Mouse (Mus musculus) midbrain, embryonic 13.5 days (tissue): ENCODE results near the gene Fndc3b. TPM values are rescaled to one million over a fixed set of nuclear protein-coding genes. Genes with fewer than 3 reads are reported as not detected.
A peak's percentile ranks its signal among the peaks of the same experiment; 100 is the strongest.

ENCODE experiments used
- ATAC-seq: fragments of 200-750 bp; cut with Nextera tagmentation; 2 replicates; pipeline ENCODE4 v1.8.0; 2017; ENCODE audit warnings: mild to moderate bottlenecking, moderate TSS enrichment, moderate library complexity
- H3K27ac ChIP-seq: fragments of 300-500 bp; sonication (generic); 2 replicates; pipeline ENCODE4 v1.5.1; 2015; ENCODE audit warnings: inconsistent platforms, mild to moderate bottlenecking, moderate library complexity
- H3K27me3 ChIP-seq: fragments of 300-500 bp; sonication (generic); 2 replicates; pipeline ENCODE4 v1.6.1; 2015; ENCODE audit warnings: mild to moderate bottlenecking, inconsistent platforms
- H3K36me3 ChIP-seq: fragments of 300-500 bp; sonication (generic); 2 replicates; pipeline ENCODE4 v1.6.1; 2015; ENCODE audit warnings: mild to moderate bottlenecking, inconsistent platforms
- H3K4me1 ChIP-seq: fragments of 300-500 bp; sonication (generic); replicated peaks from 2 replicates; pipeline ENCODE4 v1.6.1; 2015; ENCODE audit warnings: inconsistent platforms
- H3K4me2 ChIP-seq: fragments of 300-500 bp; sonication (generic); replicated peaks from 2 replicates; pipeline ENCODE4 v1.6.1; 2015; ENCODE audit warnings: moderate library complexity, mild to moderate bottlenecking, inconsistent platforms
- H3K4me3 ChIP-seq: fragments of 300-500 bp; sonication (generic); replicated peaks from 2 replicates; pipeline ENCODE4 v1.5.1; 2015; ENCODE audit warnings: mild to moderate bottlenecking, inconsistent platforms
- H3K9ac ChIP-seq: fragments of 300-500 bp; sonication (generic); replicated peaks from 2 replicates; pipeline ENCODE4 v1.6.1; 2015; ENCODE audit warnings: mild to moderate bottlenecking, inconsistent platforms
- H3K9me3 ChIP-seq: fragments of 300-500 bp; sonication (generic); 2 replicates; pipeline ENCODE4 v1.6.1; 2016; ENCODE audit warnings: mild to moderate bottlenecking, inconsistent platforms
- WGBS: fragments of 180-500 bp; shearing (Covaris S2); methylation state at CpG from one replicate; pipeline ENCODE4 v1.1.7; 2015; 5-methylcytosine and 5-hydroxymethylcytosine counted together
- microRNA-seq: library from miRNA; unstranded; fragments of <30 nt; microRNA quantifications from one replicate; pipeline ENCODE4, GENCODE M21; 2016
- polyA plus RNA-seq: library from polyadenylated mRNA; unstranded; fragments of >200 nt; fragmentation: Nextera tagmentation; extraction: Ambion mirVana; gene quantifications from 2 replicates; pipeline ENCODE4 v1.2.1, GENCODE M21; 2015

Gene Fndc3b
- polyA plus RNA-seq, 1 experiment from 2014 or later = 10.0 TPM

DNA sequence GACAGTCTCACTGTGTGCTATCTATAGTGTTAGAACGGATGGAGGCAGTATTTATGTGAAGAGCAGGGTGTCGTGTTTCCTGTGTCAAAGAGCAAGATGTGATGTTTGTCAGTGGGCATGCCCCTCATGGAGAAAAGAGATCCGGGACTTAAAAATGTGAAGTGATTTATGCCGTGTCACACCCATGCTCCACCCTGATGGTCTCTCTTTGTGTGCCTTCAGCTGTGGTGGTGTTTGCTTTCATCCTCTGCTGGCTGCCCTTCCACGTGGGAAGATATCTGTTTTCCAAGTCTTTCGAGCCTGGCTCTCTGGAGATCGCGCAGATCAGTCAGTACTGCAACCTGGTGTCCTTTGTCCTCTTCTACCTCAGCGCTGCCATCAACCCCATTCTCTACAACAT, 336.7 kb downstream of the Fndc3b start:
- Histone ChIP-seq H3K27me3 (peaks cover 52% of the 10 kb centered on the region), H3K9me3 (no peaks in the 10 kb centered on the region), H3K9ac (no peak overlapping the region), H3K27ac (no peak overlapping the region), H3K4me3 (no peak overlapping the region), H3K36me3 (no peaks in the 10 kb centered on the region), H3K4me2 (no peak overlapping the region), H3K4me1 (peaks cover 19% of the 10 kb centered on the region)
- no peak for ATAC-seq
- 67% methylated on average over 9 of the region's 9 CpGs for WGBS

DNA sequence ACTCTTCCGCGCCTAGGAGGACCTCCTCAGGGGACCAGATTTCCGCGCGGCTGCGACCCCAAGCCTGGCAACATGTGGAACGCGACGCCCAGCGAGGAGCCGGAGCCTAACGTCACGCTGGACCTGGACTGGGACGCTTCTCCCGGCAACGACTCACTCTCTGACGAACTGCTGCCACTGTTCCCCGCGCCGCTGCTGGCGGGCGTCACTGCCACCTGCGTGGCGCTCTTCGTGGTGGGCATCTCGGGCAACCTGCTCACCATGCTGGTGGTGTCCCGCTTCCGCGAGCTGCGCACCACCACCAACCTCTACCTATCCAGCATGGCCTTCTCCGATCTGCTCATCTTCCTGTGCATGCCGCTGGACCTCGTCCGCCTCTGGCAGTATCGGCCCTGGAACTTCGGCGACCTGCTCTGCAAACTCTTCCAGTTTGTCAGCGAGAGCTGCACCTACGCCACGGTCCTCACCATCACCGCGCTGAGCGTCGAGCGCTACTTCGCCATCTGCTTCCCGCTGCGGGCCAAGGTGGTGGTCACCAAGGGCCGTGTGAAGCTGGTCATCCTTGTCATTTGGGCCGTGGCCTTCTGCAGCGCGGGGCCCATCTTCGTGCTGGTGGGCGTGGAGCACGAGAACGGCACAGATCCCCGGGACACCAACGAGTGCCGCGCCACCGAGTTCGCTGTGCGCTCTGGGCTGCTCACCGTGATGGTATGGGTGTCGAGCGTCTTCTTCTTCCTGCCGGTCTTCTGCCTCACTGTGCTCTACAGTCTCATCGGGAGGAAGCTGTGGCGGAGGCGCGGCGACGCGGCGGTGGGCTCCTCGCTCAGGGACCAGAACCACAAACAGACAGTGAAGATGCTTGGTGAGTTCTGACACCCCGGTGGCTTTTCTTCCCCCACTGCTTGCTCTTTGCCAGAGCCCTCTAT, 339.1 kb downstream of the Fndc3b start:
- peak overlapping the region; percentile 52 for H3K9ac ChIP-seq

DNA sequence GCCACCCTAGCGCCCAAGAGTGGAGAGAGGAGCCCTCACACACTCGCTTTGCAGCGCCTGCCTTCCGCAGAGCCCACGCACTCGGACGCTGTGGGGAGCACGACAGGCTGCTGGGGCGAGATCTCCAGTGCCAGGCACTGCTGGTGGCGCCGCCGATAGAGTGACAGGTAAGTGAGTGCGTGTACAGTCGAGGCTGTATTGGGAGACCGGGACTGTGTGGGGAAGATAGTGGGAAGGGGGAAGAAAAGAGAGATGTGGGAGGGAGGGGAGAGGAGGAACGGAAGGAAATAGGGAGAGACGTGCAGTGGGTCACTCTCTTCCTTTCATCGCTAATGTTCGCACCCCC, 339.9 kb downstream of the Fndc3b start, which contains the start of gene Ghsr:
Gene Ghsr, plus strand, starts transcription at position 76 of the 346 bp plus-strand sequence.
- Histone ChIP-seq H3K4me2 (peak within 1 kb of the TSS; percentile 92), H3K4me3 (peak within 1 kb of the TSS; percentile 47), H3K9ac (peak within 1 kb of the TSS; percentile 52), H3K9me3 (no peaks in the 10 kb centered on the region), H3K27ac (no peak within 1 kb of the TSS), H3K36me3 (no peaks in the 10 kb centered on the region), H3K27me3 (peaks cover 62% of the 10 kb centered on the region), H3K4me1 (peaks cover 19% of the 10 kb centered on the region)
- peak; percentile 77 for ATAC-seq
- under 1% methylated on average over 19 of the region's 19 CpGs for WGBS

More for the DNA sequence above, 339.1 kb downstream of the Fndc3b start:
- Histone ChIP-seq H3K4me3 (peak overlapping the region; percentile 47), H3K4me2 (peak overlapping the region; percentile 92), H3K4me1 (peaks cover 19% of the 10 kb centered on the region), H3K36me3 (no peaks in the 10 kb centered on the region), H3K27ac (no peak overlapping the region), H3K27me3 (peaks cover 62% of the 10 kb centered on the region), H3K9me3 (no peaks in the 10 kb centered on the region)
- WGBS = 2% methylated on average over 77 of the region's 77 CpGs
- ATAC-seq = peak; percentile 60

GRCm38 (mm10) chr3:27370582-27371275, 340.4 kb downstream of the Fndc3b start:
- Histone ChIP-seq H3K9ac (peak overlapping the region; percentile 52; the same call in 1 of the 2 replicates), H3K27ac (no peak overlapping the region), H3K4me2 (peak overlapping the region; percentile 92), H3K27me3 (peaks cover 62% of the 10 kb centered on the region), H3K9me3 (no peaks in the 10 kb centered on the region), H3K4me3 (peak overlapping the region; percentile 47), H3K36me3 (no peaks in the 10 kb centered on the region), H3K4me1 (peaks cover 19% of the 10 kb centered on the region)
- ATAC-seq = no peak
- 2% methylated on average over 20 of the region's 20 CpGs for WGBS

GRCm38 (mm10) chr3:27370125-27370524, 341.0 kb downstream of the Fndc3b start:
- H3K4me3 ChIP-seq = no peak overlapping the region; the same call in 1 of the 2 replicates

More at GRCm38 (mm10) chr3:27370125-27370524, 341.0 kb downstream of the Fndc3b start:
- no peak overlapping the region for H3K27ac ChIP-seq
- H3K9me3 ChIP-seq = no peaks in the 10 kb centered on the region
- H3K4me2 ChIP-seq = 0 out of 2 replicates have a peak overlapping the region, but pooled peaks have one; percentile 92
- peaks cover 62% of the 10 kb centered on the region for H3K27me3 ChIP-seq
- no peak overlapping the region for H3K9ac ChIP-seq
- H3K36me3 ChIP-seq = no peaks in the 10 kb centered on the region
- 4% methylated on average over 10 of the region's 10 CpGs for WGBS
- H3K4me1 ChIP-seq = peaks cover 19% of the 10 kb centered on the region
- no peak for ATAC-seq

Small RNA genes lying within 50 kb of the gene (microRNA-seq; reads per million reads assigned to microRNA genes)
- gene Mir3092 = not detected

Other genes starting within 250 kb of the Fndc3b start
- gene Tmem212, start 185.1 kb upstream of the Fndc3b start, polyA plus RNA-seq = not detected in 2 replicates
- 3.4 and 3.5 TPM in 2 replicates for gene Pld1, start 227.4 kb upstream of the Fndc3b start, polyA plus RNA-seq